Mouse (Mus musculus) B cell, adult 2 months (primary cell): ENCODE results near the gene Vmn1r94.
"Not testable (repeated sequence)": the region's sequence is repeated elsewhere in the genome, so short reads cannot be mapped to it uniquely, and the experiment has no call there.

Experiments used
- DNase-seq, 2 experiments: peaks; one replicate each; pipeline ENCODE4 v3.0.0; 2022

The Vmn1r94 gene

DNA sequence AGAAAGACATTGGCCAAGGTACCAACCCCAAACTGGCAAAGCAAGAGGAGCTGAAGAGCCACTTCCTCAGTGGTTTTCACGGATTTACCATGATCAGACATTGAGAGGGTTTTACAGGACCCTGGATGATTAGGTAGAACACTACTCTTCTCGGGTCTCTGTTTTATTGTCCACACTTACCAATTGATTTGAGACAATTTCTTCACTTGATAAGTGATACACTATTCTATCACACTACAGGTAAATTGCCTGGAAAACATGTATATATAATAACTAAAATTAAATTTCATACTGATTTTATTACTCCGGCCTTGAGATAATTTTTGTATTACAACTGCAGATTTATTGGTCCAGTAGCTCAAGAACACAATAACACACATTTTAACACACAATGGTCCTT is at the start of gene Vmn1r94:
TSS of gene Vmn1r94 (minus strand) at position 101 of the 400 bp plus-strand sequence.
- not testable (repeated sequence) for DNase-seq

DNA sequence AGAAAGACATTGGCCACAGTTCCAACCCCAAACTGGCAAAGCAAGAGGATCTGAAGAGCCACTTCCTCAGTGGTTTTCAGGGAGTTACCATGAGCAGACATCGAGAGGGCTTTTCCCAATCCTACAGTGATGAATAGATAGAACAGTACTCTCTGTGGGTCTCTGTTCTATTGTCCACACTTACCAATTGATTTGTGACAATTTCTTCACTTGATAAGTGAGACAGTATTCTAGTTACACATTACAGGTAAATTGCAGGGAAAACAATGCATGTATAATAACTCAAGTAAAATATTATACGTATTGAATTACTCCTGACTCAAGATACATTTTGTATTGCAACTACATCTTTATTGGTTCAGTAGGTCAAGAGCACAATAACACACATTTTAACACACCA is 37.3 kb upstream of the Vmn1r94 start, which contains the start of gene Gm6164:
TSS of gene Gm6164 (minus strand) at position 101 of the 400 bp plus-strand sequence.
- not testable (repeated sequence) for DNase-seq

DNA sequence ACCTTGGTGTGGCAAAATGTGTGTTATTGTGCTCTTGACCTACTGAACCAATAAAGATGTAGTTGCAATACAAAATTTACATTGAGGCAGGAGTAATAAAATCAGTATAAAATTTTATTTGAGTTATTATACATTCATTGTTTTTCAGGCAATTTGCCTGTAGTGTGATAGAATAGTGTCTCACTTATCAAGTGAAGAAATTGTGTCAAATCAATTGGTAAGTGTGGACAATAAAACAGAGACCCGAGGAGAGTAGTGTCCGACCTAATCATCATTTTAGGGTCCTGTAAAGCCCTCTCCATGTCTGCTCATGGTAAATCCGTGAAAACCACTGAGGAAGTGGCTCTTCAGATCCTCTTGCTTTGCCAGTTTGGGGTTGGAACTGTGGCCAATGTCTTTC is 25.2 kb upstream of the Vmn1r94 start, which contains the start of gene Vmn1r95:
TSS of gene Vmn1r95 (plus strand) at position 301 of the 400 bp plus-strand sequence.
- DNase-seq, result not testable (repeated sequence)

DNA sequence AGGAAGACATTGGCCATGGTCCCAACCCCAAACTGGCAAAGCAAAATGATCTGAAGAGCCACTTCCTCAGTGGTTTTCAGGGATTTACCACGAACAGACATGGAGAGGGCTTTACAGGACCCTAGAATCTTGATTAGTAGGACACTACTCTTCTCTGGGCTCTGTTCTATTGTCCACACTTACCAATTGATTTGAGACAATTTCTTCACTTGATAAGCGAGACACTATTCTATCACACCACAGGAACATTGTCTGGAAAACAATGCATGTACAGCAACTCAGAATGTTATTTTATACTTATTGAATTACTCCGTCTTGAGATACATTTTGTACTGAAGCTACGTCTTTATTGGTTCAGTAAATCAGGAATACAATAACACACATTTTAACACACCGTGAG is 29.2 kb downstream of the Vmn1r94 start, which contains the start of gene Vmn1r93:
TSS of gene Vmn1r93 (minus strand) at position 101 of the 400 bp plus-strand sequence.
- DNase-seq, result not testable (repeated sequence)

DNA sequence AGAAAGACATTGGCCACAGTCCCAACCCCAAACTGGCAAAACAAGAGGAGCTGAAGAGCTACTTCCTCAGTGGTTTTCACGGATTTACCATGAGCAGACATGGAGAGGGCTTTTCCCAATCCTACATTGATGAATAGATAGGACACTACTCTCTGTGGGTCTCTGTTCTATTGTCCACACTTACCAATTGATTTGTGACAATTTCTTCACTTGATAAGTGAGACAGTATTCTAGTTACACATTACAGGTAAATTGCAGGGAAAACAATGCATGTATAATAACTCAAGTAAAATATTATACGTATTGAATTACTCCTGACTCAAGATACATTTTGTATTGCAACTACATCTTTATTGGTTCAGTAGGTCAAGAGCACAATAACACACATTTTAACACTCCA is 45.7 kb downstream of the Vmn1r94 start, which contains the start of gene Gm16442:
TSS of gene Gm16442 (minus strand) at position 101 of the 400 bp plus-strand sequence.
- DNase-seq, result not testable (repeated sequence)
